Mouse (Mus musculus) kidney, adult 2 months (tissue): ENCODE data around the gene Adamts20. TPM values are rescaled to one million over a fixed set of nuclear protein-coding genes. Genes with fewer than 3 reads are reported as not detected.
A peak's percentile ranks its signal among the peaks of the same experiment; 100 is the strongest.

ENCODE experiments used
- DNase-seq: peaks from one replicate; pipeline ENCODE4 v3.0.0; 2021
- H3K27ac ChIP-seq: fragments of 200-500 bp; 2 replicates; pipeline ENCODE4 v1.5.1; 2012; ENCODE audit warnings: low read depth, low read length, control low read depth, inconsistent platforms; ENCODE audit not compliant: insufficient read depth
- H3K27me3 ChIP-seq: fragments of 200-500 bp; replicated peaks from 2 replicates; pipeline ENCODE4 v1.6.1; 2012; ENCODE audit warnings: mild to moderate bottlenecking, moderate library complexity, low read length, inconsistent platforms; ENCODE audit not compliant: control insufficient read depth, insufficient read depth
- H3K36me3 ChIP-seq: fragments of 200-500 bp; 2 replicates; pipeline ENCODE4 v1.6.1; 2012; ENCODE audit warnings: mild to moderate bottlenecking, moderate library complexity, low read length, inconsistent platforms; ENCODE audit not compliant: control insufficient read depth, insufficient read depth
- H3K4me1 ChIP-seq: fragments of 200-500 bp; 2 replicates; pipeline ENCODE4 v1.6.1; 2011; ENCODE audit warnings: low read length; ENCODE audit not compliant: control insufficient read depth, insufficient read depth
- H3K4me3 ChIP-seq: fragments of 200-500 bp; 2 replicates; pipeline ENCODE4 v1.5.1; 2011; ENCODE audit warnings: mild to moderate bottlenecking, low read depth, low read length, control low read depth; ENCODE audit not compliant: insufficient read depth
- CTCF ChIP-seq: fragments of 200-500 bp; conservative IDR thresholded peaks from 2 replicates; pipeline ENCODE4 v1.5.1; 2011; ENCODE audit warnings: low read depth, mild to moderate bottlenecking, control low read depth, low read length, moderate library complexity, mixed read lengths; ENCODE audit not compliant: insufficient read depth, insufficient read length
- POLR2A ChIP-seq: fragments of 200-500 bp; IDR thresholded peaks from one replicate; pipeline ENCODE4 v1.6.1; 2011; ENCODE audit warnings: low read depth, low read length, control low read depth
- WGBS: fragments of 180-500 bp; shearing (Covaris S2); methylation state at CpG from one replicate; pipeline ENCODE4 v1.1.7; 2018; 5-methylcytosine and 5-hydroxymethylcytosine counted together
- polyA plus RNA-seq: library from polyadenylated mRNA; depleted of rRNA; stranded (reverse); fragments of >200 nt; gene quantifications from 2 replicates; pipeline ENCODE4 v1.2.3, GENCODE M21; 2012; rRNA removed

Gene Adamts20
- polyA plus RNA-seq, 1 experiment, result 0.19 TPM

GRCm38 (mm10) chr15:94236726-94237125, 228.5 kb downstream of the Adamts20 start:
- TF ChIP-seq POLR2A, result no peak
- TF ChIP-seq CTCF, result no peak
- peak; percentile 63 for DNase-seq
- H3K4me1 ChIP-seq, result no peaks in the 10 kb centered on the region
- 64% methylated on average over 2 of the region's 2 CpGs for WGBS
- no peak overlapping the region for H3K4me3 ChIP-seq
- H3K27ac ChIP-seq, result no peak overlapping the region
- no peaks in the 10 kb centered on the region for H3K27me3 ChIP-seq
- no peaks in the 10 kb centered on the region for H3K36me3 ChIP-seq

- Histone ChIP-seq H3K27me3 (no peaks in the 10 kb centered on the region), H3K4me3 (no peak overlapping the region), H3K4me1 (no peaks in the 10 kb centered on the region), H3K27ac (no peak overlapping the region), H3K36me3 (no peaks in the 10 kb centered on the region)
- TF ChIP-seq POLR2A, result no peak
- no peak for TF ChIP-seq CTCF
- 83% methylated on average over 3 of the region's 3 CpGs for WGBS
- DNase-seq, result no peak
These were observed 229.1 kb downstream of the Adamts20 start for GRCm38 (mm10) chr15:94236121-94236520.

- no peak for DNase-seq
- TF ChIP-seq POLR2A (no peak), CTCF (no peak)
- Histone ChIP-seq H3K36me3 (no peaks in the 10 kb centered on the region), H3K27ac (no peak overlapping the region), H3K27me3 (no peaks in the 10 kb centered on the region), H3K4me3 (no peak overlapping the region), H3K4me1 (no peaks in the 10 kb centered on the region)
- WGBS, result 73% methylated on average over 2 of the region's 2 CpGs
These were observed 230.0 kb downstream of the Adamts20 start for GRCm38 (mm10) chr15:94235190-94235589.

- no peak for DNase-seq
- no peak for TF ChIP-seq CTCF
- TF ChIP-seq POLR2A, result no peak
These were observed 234.0 kb downstream of the Adamts20 start for GRCm38 (mm10) chr15:94231246-94231645.

GRCm38 (mm10) chr15:94227388-94227787, 237.8 kb downstream of the Adamts20 start:
- 98% methylated on average over 1 of the region's 1 CpGs for WGBS
- H3K36me3 ChIP-seq, result no peaks in the 10 kb centered on the region
- TF ChIP-seq POLR2A, result no peak
- TF ChIP-seq CTCF, result no peak
- no peaks in the 10 kb centered on the region; the same call in 1 of the 2 replicates for H3K27me3 ChIP-seq
- H3K4me3 ChIP-seq, result no peak overlapping the region
- no peak overlapping the region for H3K27ac ChIP-seq
- no peaks in the 10 kb centered on the region for H3K4me1 ChIP-seq
- DNase-seq, result no peak

More at GRCm38 (mm10) chr15:94231246-94231645, 234.0 kb downstream of the Adamts20 start:
- Histone ChIP-seq H3K4me1 (no peaks in the 10 kb centered on the region), H3K4me3 (no peak overlapping the region), H3K27ac (no peak overlapping the region), H3K27me3 (no peaks in the 10 kb centered on the region), H3K36me3 (no peaks in the 10 kb centered on the region)
- 38% methylated on average over 5 of the region's 5 CpGs for WGBS

GRCm38 (mm10) chr15:94223101-94223500, 242.1 kb downstream of the Adamts20 start:
- no peak overlapping the region for H3K4me3 ChIP-seq
- H3K4me1 ChIP-seq, result no peaks in the 10 kb centered on the region
- no peak overlapping the region for H3K27ac ChIP-seq
- TF ChIP-seq CTCF, result no peak
- TF ChIP-seq POLR2A, result no peak
- H3K27me3 ChIP-seq, result peaks cover 1% of the 10 kb centered on the region
- H3K36me3 ChIP-seq, result no peaks in the 10 kb centered on the region
- WGBS, result 12% methylated on average over 8 of the region's 8 CpGs
- no peak for DNase-seq

- H3K27ac ChIP-seq, result no peak overlapping the region
- WGBS, result 24% methylated on average over 8 of the region's 8 CpGs
These were observed 244.5 kb downstream of the Adamts20 start for GRCm38 (mm10) chr15:94220686-94221085.

More at GRCm38 (mm10) chr15:94220686-94221085, 244.5 kb downstream of the Adamts20 start:
- no peak for DNase-seq
- Histone ChIP-seq H3K36me3 (no peaks in the 10 kb centered on the region), H3K4me1 (no peaks in the 10 kb centered on the region), H3K4me3 (no peak overlapping the region), H3K27me3 (peaks cover 1% of the 10 kb centered on the region)
- TF ChIP-seq POLR2A (no peak), CTCF (no peak)

Other genes with a start within 250 kb of the Adamts20 start
- 1.7 and 2.1 TPM in 2 replicates for gene Pus7l, start 78.1 kb upstream of the Adamts20 start, polyA plus RNA-seq
- gene Irak4, start 78.2 kb upstream of the Adamts20 start, polyA plus RNA-seq, result 5.9 and 9.7 TPM in 2 replicates
- 45.0 and 54.2 TPM in 2 replicates for gene Twf1, start 124.5 kb upstream of the Adamts20 start, polyA plus RNA-seq
- gene Tmem117, start 163.8 kb upstream of the Adamts20 start, polyA plus RNA-seq, result 3.3 and 4.6 TPM in 2 replicates